Mouse (Mus musculus) myocyte (in vitro differentiated cells): ENCODE measurements around the gene 4930402H24Rik. TPM values are rescaled to one million over a fixed set of nuclear protein-coding genes. Genes with fewer than 3 reads are reported as not detected.

ENCODE experiments used
- H3K27me3 ChIP-seq: one replicate; pipeline ENCODE4 v1.6.1; 2011; ENCODE audit not compliant: control insufficient read depth, insufficient read depth, insufficient read length
- H3K36me3 ChIP-seq: one replicate; pipeline ENCODE4 v1.6.1; 2011; ENCODE audit not compliant: control insufficient read depth, insufficient read depth
- H3K4me2 ChIP-seq: one replicate; pipeline ENCODE4 v1.6.1; 2011; ENCODE audit warnings: low read depth, control low read depth
- H3K4me3 ChIP-seq: one replicate; pipeline ENCODE4 v1.5.1; 2011; ENCODE audit warnings: mild to moderate bottlenecking, control low read depth, moderate library complexity
- H3K79me2 ChIP-seq: one replicate; pipeline ENCODE4 v1.6.1; 2011; ENCODE audit not compliant: control insufficient read depth, insufficient read depth
- H3ac ChIP-seq: one replicate; pipeline ENCODE4 v1.6.1; 2011; ENCODE audit not compliant: control insufficient read depth, insufficient read length
- CEBPB ChIP-seq: IDR thresholded peaks from 2 replicates; pipeline ENCODE4 v1.6.1; 2011; ENCODE audit warnings: mild to moderate bottlenecking, moderate library complexity; ENCODE audit not compliant: poor library complexity, insufficient read depth, severe bottlenecking
- E2F4 ChIP-seq: IDR thresholded peaks from one replicate; pipeline ENCODE4 v1.6.1; 2011; ENCODE audit warnings: mild to moderate bottlenecking, control low read depth, moderate library complexity; ENCODE audit not compliant: insufficient read depth
- MAX ChIP-seq: IDR thresholded peaks from one replicate; pipeline ENCODE4 v1.6.1; 2011; ENCODE audit warnings: low read depth, mild to moderate bottlenecking, control low read depth
- MYOD1 ChIP-seq, 3 experiments: IDR thresholded peaks; one replicate each; pipeline ENCODE4 v1.6.1; 2011; ENCODE audit warnings: control low read depth in 2 of 3, low read depth in 2 of 3, mild to moderate bottlenecking in 2 of 3, moderate library complexity in 1 of 3; ENCODE audit not compliant: insufficient read length in 2 of 3, control insufficient read depth in 1 of 3
- MYOG ChIP-seq, 3 experiments: IDR thresholded peaks; one replicate each; pipeline ENCODE4 v1.6.1; 2011; ENCODE audit warnings: control low read depth in 2 of 3, low read depth in 2 of 3, mild to moderate bottlenecking in 2 of 3; ENCODE audit not compliant: insufficient read length in 2 of 3, control insufficient read depth in 1 of 3, insufficient read depth in 1 of 3
- POLR2A ChIP-seq: IDR thresholded peaks from one replicate; pipeline ENCODE4 v1.6.1; 2011; ENCODE audit warnings: low read depth, mild to moderate bottlenecking, control low read depth, moderate library complexity; ENCODE audit not compliant: insufficient read length
- POLR2AphosphoS2 ChIP-seq: IDR thresholded peaks from one replicate; pipeline ENCODE4 v1.6.1; 2011; ENCODE audit warnings: low read depth, control low read depth; ENCODE audit not compliant: insufficient read length
- REST ChIP-seq: IDR thresholded peaks from one replicate; pipeline ENCODE4 v1.6.1; 2011; ENCODE audit warnings: mild to moderate bottlenecking, control low read depth, moderate library complexity; ENCODE audit not compliant: insufficient read depth, insufficient read length
- SRF ChIP-seq: IDR thresholded peaks from one replicate; pipeline ENCODE4 v1.6.1; 2011; ENCODE audit warnings: low read depth; ENCODE audit not compliant: control insufficient read depth, insufficient read length
- TCF12 ChIP-seq: IDR thresholded peaks from one replicate; pipeline ENCODE4 v1.6.1; 2011; ENCODE audit warnings: mild to moderate bottlenecking, control low read depth; ENCODE audit not compliant: poor library complexity, insufficient read depth, severe bottlenecking
- TCF3 ChIP-seq: IDR thresholded peaks from one replicate; pipeline ENCODE4 v1.6.1; 2011; ENCODE audit warnings: low read depth, control low read depth; ENCODE audit not compliant: insufficient read length
- USF1 ChIP-seq: IDR thresholded peaks from one replicate; pipeline ENCODE4 v1.6.1; 2011; ENCODE audit warnings: low read depth, mild to moderate bottlenecking, control low read depth, moderate library complexity
- polyA plus RNA-seq: library from polyadenylated mRNA; unstranded; fragments of >200 nt; fragmentation: generic; extraction: Trizol; gene quantifications from one replicate; pipeline ENCODE4 v1.2.1, GENCODE M21; 2012; ENCODE audit warnings: missing spikeins

Gene 4930402H24Rik
- polyA plus RNA-seq, 1 experiment: 10.4 TPM

GRCm38 (mm10) chr2:130731855-130732254 lies 174.4 kb downstream of the 4930402H24Rik start:
- no peak overlapping the region for H3ac ChIP-seq
- no peak overlapping the region for H3K4me3 ChIP-seq
- no peaks in the 10 kb centered on the region for H3K79me2 ChIP-seq

GRCm38 (mm10) chr2:130730746-130731145 lies 175.5 kb downstream of the 4930402H24Rik start:
- H3K4me2 ChIP-seq: no peak overlapping the region
- H3ac ChIP-seq: no peak overlapping the region
- peaks cover 35% of the 10 kb centered on the region for H3K36me3 ChIP-seq
- H3K27me3 ChIP-seq: no peaks in the 10 kb centered on the region
- no peak overlapping the region for H3K4me3 ChIP-seq
- TF ChIP-seq MYOD1 (IDR thresholded peaks at IDR 0.05; ENCODE audit: control insufficient read depth in 1 of 3, insufficient read length in 2 of 3, low read depth in 2 of 3): no peak
- TF ChIP-seq CEBPB: no peak
- no peak for TF ChIP-seq MAX
- TF ChIP-seq POLR2AphosphoS2: no peak
- no peak for TF ChIP-seq SRF
- no peak for TF ChIP-seq TCF3
- TF ChIP-seq USF1: no peak
- TF ChIP-seq REST: no peak
- no peak for TF ChIP-seq TCF12
- TF ChIP-seq POLR2A: no peak
- TF ChIP-seq E2F4: no peak
- TF ChIP-seq MYOG (IDR thresholded peaks at IDR 0.05; ENCODE audit: control insufficient read depth in 1 of 3, insufficient read depth in 1 of 3, insufficient read length in 2 of 3, low read depth in 2 of 3): no peak
- no peaks in the 10 kb centered on the region for H3K79me2 ChIP-seq

More at GRCm38 (mm10) chr2:130731855-130732254, 174.4 kb downstream of the 4930402H24Rik start:
- Histone ChIP-seq H3K36me3 (peaks cover 43% of the 10 kb centered on the region), H3K27me3 (no peaks in the 10 kb centered on the region), H3K4me2 (no peak overlapping the region)
- TF ChIP-seq USF1 (no peak), POLR2AphosphoS2 (no peak), POLR2A (no peak)

GRCm38 (mm10) chr2:130728906-130729585 lies 177.2 kb downstream of the 4930402H24Rik start:
- H3K79me2 ChIP-seq: no peaks in the 10 kb centered on the region
- H3K27me3 ChIP-seq: no peaks in the 10 kb centered on the region
- no peak overlapping the region for H3ac ChIP-seq
- no peak overlapping the region for H3K4me3 ChIP-seq
- H3K36me3 ChIP-seq: peaks cover 44% of the 10 kb centered on the region
- TF ChIP-seq SRF: no peak
- no peak for TF ChIP-seq MYOD1 (IDR thresholded peaks at IDR 0.05; ENCODE audit: control insufficient read depth in 1 of 3, insufficient read length in 2 of 3, low read depth in 2 of 3)
- TF ChIP-seq REST: no peak
- TF ChIP-seq MYOG (IDR thresholded peaks at IDR 0.05; ENCODE audit: control insufficient read depth in 1 of 3, insufficient read depth in 1 of 3, insufficient read length in 2 of 3, low read depth in 2 of 3): no peak
- TF ChIP-seq POLR2AphosphoS2: no peak
- no peak for TF ChIP-seq MAX
- no peak for TF ChIP-seq CEBPB
- TF ChIP-seq POLR2A: no peak
- TF ChIP-seq TCF12: no peak
- no peak for TF ChIP-seq E2F4
- TF ChIP-seq TCF3: no peak
- TF ChIP-seq USF1: no peak
- no peak overlapping the region for H3K4me2 ChIP-seq

GRCm38 (mm10) chr2:130727752-130728151 lies 178.5 kb downstream of the 4930402H24Rik start:
- H3K4me3 ChIP-seq: no peak overlapping the region
- H3K27me3 ChIP-seq: no peaks in the 10 kb centered on the region
- peaks cover 50% of the 10 kb centered on the region for H3K36me3 ChIP-seq
- no peak overlapping the region for H3ac ChIP-seq
- no peak for TF ChIP-seq USF1
- H3K79me2 ChIP-seq: no peaks in the 10 kb centered on the region
- no peak overlapping the region for H3K4me2 ChIP-seq

GRCm38 (mm10) chr2:130724369-130724768 lies 181.8 kb downstream of the 4930402H24Rik start:
- no peak overlapping the region for H3K4me3 ChIP-seq
- no peaks in the 10 kb centered on the region for H3K79me2 ChIP-seq
- H3K36me3 ChIP-seq: peaks cover 37% of the 10 kb centered on the region
- H3K4me2 ChIP-seq: no peak overlapping the region
- TF ChIP-seq MYOD1 (IDR thresholded peaks at IDR 0.05; ENCODE audit: control insufficient read depth in 1 of 3, insufficient read length in 2 of 3, low read depth in 2 of 3) (no peak), SRF (no peak), POLR2AphosphoS2 (no peak), MAX (no peak), TCF12 (no peak)
- H3K27me3 ChIP-seq: no peaks in the 10 kb centered on the region
- H3ac ChIP-seq: no peak overlapping the region
